Mouse (Mus musculus): Measurements from ENCODE around the gene Etv6.

Gene Etv6

DNA sequence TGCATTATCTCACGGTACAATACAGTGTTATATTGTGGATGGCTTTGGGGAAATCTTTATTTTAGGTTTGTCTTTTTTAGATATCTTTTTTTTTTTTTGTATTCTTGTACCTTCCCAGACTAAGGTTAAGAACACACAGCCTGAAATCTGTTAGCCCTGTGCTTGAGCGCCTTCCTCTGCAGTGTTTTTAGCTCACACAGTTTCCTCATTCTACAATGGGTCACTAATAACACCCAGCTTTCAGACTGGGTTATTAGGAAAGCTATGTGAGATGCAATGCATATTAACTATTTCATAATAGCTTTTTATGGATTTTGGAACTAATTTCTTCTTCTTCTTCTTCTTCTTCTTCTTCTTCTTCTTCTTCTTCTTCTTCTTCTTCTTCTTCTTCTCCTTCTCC, 44.1 kb downstream of the Etv6 start:
- no peak for DNase-seq

DNA sequence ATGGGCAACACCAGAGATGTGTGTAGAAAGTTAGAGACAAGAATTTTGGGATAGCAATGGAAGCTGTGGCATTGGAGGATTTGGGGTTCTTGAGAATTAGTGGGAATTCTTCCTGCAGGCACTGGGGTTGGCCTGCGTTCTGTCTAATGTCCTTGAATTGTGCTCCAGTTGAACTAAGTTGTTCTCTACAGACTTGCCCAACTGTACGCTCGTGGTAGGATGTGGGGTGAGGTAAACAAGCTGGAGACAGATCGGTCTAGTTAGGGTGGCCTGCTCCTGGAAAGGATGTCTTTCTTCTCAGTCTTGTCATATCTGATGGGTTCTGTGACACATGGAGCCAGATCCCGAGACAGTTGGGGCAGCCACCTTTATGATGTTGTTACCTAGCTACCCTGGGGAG, 45.4 kb downstream of the Etv6 start:
- no peak for DNase-seq

DNA sequence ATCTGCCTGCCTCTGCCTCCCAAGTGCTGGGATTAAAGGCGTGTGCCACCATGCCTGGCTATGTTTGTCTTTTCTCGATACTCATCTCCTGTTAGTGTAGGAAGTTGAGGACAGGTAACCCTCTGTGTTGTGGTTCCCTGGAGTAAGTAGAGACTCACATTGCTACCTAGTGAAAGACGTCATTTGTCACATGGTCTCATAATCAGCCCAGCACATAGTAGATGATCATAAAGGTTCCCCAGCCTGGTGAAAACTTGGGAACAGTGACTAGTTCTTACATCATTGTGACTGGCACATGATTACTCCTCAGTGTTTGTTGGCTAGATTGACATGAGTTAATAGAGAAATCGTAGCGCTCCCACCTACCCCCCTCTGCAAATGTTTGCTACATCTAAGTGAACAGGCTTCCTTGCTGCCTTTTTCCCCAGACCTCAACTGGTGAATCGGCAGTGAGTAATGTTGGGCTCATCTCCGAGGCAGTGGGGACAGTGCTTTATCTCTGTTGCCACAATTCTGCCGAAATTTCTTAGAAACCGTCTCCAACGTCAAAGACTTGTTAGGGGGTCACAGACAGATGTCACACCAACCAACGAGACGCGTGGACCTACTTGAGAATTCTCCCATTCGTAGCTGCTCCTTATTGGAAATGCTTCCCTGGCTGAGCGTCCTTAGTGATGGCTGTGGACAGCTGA, 46.9 kb downstream of the Etv6 start:
- DNase-seq: no peak

DNA sequence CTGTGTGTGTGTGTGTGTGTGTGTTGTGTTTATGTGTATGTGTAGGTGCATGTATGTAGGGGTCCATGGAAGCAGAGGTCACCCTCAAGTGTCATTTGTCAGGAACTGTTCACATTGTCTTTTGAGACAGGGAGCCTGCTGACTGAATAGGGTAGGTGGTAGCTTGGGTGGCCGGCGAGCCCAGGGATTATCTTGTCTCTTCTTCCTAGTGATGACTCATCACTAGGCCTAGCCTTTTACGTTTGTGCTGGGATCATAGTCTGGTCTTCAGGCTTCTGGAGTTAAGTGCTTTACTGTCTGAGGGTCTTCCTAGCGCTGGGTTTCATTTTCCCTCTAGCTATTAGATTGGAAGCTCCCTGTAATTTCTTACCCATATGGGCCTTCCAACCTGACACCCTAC, 47.9 kb downstream of the Etv6 start:
- no peak for DNase-seq

DNA sequence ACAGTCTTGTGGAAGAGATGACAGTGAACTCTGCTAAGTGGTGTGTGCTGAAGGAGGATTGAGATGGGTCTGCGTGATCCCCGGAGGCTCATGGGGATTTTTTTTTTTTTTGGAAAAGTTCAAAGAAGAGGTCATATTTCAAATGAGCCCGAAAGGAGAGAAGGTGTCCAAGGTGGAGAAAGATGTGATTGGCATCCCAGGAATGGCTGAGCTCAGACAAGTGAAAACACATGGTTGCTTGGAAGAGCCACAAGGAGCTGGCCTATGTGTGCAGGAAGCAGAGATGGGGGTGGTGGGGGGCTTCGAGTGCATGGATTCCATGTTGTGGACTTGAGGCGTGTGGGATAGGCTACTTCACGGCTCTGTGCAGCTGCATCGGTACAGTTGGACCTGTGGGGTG, 50.9 kb downstream of the Etv6 start:
- no peak for DNase-seq

DNA sequence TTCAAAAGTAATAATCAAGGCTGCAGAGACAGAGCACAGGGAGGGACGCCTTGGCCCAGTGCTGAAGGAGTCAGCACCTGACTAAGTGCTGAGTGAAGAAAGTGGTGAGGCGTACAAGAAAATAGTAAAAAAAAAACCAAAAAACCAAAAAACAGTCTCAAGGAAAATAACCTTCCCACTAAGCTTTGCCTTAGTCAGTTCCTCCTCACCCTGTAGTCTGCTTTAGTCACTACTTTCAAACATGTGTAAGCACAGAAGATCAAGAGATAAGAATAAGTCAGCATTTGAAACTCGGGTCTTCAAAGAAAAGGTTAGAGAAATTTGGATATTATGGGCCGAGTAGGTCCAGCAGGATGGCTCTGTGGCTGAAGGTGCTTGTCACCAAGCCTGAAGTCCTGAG, 52.2 kb downstream of the Etv6 start:
- DNase-seq: no peak

DNA sequence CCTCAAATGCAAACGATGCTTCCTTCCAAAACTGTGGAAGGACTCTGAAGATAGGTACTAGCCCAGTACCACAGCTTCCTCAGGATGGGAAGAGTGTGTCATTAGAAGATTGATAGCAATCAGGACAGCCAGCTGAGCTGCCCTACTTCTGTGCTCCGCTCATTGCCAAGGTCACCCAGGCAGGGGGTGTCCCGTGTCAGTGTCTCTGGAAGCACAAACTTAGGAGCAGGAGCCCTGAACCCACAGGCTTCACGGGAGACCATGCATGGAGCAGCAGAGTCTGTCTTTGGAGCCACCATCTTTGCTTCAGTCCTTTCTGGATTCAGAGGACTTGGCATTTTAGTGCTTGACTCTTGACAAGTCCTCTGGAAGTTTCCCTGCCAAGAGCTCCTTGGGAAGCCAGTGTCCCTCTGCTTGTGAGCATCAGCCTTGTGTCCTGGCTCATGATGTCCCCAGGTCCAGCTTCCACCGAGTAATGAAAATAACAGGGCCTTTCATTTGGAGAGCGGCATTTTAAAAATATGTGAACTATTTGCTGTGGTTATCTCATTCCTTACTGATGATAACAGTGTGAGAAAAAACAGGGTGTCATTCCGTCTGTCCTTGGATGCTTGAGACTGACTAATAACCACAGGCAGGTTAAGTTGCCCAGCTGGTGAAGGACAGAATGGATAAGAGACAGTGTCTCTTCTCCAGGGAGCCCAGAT, 54.3 kb downstream of the Etv6 start:
- DNase-seq: no peak

DNA sequence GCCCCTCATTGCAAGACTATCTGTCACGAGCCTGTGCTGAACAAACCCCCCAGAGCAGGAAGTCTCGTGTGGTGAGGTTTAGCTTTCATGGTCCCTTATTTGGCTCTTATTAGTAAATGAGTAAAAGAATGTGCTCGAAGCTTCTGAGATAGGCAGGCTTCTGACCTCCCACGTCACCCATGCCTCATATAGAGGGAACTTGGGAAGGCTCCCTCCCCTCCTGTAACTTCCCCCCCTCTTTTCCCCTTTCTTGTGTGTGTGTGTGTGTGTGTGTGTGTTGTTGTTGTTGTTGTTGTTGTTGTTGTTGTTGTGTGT, 54.8 kb downstream of the Etv6 start:
- DNase-seq: no peak

DNA sequence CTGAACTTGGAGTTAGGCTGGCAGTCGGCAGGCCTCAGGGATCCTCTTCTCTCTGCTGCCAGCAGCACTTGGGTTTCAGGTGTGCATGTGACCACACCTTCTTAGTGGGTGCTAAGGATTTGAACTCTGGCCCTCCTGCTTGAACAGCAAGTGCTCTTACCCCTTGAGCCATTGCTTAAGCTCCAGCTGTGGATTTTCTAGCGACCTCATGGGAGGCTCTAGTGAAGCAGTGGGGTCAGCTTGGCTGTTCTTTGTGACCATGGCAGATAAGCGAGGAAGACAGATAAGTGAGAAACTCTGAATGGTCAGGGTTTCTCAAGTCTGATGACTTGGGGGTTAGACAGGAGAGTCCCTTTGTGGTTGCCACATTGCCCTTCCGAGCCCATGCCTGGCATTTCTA, 55.4 kb downstream of the Etv6 start:
- no peak for DNase-seq

DNA sequence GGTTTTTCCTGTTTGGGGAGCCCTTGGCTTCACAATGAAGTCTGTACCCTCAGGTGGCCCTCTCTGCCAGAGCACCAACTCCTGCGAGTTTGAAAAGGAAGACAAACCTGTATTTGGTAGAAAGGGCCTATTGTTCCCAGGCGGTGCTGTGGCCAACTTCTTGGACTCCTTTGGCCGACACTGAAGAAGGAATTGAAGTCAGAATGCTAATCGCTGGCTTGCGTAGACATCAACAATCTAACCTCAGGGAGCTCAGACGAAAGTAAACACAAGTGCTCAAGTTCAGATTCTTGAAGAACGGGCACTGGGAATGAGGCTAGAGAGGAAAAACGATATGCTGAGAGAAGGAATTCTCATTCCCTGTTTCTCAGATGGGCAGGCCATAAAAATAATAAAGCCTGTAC, 55.9 kb downstream of the Etv6 start:
- DNase-seq: no peak

DNA sequence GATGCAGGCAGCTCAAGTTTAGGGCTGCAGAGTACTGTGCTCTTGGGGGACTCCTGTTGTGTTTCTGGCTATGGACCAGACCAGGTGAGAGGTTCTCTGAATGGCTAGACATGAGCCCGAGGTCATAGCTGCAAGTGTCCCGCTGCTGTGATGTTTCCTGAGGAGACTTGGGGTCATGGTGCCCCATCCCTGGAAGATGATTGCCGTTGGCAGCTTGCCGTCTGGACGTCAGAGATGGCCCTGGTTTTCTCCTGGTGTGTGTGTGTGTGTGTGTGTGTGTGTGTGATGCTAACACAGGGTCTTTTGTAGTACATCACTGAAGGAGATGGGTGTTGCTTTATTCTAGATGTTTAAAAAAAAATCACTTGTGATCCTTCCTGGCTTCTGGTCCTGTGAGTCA, 58.6 kb downstream of the Etv6 start:
- no peak for DNase-seq

DNA sequence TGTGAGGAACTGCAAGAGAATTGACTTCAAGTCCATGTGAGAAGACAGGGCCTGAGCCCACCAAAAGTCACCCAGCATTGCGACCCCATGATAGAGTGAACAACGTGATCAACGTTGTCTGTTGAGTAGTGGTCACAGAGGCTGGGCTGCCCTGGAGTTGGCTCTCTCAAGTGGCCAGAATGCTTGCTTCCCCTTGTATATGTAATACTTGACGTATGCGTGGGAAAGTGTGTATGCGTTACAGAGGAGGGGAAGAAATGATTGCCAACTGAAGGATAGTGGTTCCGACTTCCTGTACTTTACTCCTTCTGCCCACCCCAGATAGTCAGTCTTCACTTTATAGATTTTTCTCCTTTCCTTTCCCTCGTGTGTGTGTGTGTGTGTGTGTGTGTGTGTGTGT, 59.1 kb downstream of the Etv6 start:
- no peak for DNase-seq

DNA sequence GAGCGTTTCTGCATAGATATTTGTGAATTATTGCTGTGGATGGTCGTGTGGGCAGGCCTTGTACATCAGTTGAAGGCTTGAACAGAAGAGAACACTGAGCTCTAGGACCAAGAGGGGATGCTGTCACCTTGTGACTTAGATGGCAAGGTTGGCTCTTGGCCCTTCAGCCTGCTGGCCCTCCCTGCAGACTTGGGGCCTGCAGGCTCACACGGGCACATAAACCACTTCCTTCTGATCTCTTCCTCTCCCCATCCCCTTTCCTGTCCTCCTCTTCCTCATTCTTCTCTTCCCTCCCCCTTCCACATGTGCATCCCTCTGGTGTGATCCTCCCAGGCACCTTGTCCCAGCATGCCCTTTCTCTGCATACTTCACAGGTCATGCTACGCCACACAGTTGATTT, 60.1 kb downstream of the Etv6 start:
- DNase-seq: no peak

DNA sequence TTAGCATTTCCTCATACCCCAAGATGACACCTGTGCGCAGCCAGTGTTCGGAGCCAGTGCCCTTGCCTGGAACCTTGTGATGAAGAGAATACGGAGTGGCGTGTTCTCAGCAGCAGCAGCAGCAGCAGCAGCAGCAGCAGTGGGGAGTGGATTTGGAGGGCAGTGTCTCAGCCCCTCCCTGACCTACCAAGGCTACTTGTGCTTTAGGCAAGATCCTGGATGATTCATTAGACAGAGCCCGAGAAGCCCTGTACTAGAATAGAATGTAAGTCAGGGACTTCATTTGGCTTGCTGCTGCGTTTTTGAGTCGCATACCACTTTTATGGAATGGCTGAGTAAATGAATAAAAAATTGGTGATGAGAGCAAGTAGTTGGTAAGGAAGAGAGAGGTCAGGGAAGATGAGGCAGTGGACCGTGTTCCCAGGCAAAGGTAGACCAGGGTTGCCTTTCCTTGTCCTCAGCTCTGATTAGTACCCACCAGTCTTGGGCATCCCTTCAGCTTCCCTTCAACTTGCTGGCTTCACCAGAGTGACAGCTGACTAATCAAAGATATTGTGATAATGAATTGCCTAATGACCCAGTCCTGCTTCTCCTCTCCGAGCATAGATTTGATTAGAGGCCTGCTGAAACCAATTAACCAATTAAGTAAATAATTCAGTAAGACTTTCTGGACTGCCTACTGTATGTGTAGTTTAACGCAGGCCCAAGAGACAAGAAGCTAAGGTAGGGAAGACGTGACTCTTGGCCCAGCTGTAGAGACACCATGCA, 64.7 kb downstream of the Etv6 start:
- no peak for DNase-seq

DNA sequence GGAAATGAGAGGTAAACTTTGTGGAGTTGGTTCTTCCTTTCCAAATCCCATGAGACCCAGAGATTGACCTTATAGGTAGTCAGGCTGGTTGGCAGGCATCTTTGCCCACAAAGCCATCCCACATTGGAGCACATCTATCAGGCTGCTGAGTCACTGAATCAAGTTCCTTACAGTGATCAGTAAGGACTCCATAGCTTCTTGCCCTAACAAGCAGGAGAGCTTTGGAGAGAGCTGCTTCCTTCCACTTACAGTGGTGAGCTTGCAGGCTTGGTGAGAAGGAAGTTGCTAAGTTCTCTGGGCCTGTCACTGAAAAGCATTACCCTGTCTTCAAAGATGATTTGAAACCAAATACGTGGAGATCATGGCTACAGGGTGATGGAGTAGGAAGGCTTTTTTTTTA, 66.9 kb downstream of the Etv6 start:
- no peak for DNase-seq

DNA sequence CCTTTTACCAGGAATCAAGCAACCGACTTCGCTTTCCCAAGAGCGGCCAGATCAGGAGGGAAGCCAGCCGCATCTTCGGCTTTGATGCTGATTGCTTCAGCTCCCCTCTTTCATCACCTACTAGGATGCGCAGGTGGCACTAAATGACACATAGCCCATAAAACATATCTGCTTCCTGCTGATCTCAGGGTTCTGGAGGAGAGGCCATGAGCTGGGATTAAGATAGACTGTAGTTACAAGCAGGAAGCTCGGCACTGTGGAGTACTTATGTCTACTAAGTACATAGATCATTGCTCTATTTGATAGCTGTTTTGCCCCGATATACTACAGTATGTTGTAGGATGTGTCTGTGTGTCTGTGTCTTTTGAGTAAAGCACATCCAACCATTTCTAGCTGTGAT, 68.0 kb downstream of the Etv6 start:
- DNase-seq: no peak

DNA sequence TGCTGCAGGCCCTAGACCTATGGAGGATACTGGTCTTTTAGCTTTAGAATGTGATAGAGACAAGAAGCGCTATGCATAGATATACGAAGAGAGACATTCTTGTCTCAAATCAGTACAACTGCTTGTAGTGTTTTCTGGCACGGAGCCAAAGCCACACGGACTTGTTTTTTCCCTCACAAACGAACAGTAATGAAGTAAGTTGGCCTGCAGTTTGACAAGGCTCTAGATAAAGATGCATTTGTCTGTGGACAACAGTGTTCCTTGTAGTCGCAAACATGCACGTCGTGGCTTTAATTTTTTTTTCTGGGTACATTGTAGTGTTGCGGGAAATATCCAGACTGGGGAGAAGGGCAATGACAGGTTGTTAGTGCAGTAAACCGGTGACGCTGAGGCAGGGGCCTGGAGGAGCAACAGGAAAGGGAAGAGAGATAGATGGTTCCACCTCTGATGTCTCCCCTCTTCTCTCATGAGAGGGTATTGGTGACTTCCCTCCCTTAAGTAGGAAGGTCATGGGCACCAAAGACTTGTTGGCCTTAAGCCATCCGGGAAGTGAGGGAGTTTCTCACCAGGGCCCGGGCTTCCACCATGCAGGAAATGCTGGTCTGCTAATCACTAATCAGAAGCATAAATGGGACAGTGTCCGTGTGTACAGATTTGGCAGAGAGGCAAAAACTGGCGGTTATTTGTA, 70.2 kb downstream of the Etv6 start:
- DNase-seq: no peak

DNA sequence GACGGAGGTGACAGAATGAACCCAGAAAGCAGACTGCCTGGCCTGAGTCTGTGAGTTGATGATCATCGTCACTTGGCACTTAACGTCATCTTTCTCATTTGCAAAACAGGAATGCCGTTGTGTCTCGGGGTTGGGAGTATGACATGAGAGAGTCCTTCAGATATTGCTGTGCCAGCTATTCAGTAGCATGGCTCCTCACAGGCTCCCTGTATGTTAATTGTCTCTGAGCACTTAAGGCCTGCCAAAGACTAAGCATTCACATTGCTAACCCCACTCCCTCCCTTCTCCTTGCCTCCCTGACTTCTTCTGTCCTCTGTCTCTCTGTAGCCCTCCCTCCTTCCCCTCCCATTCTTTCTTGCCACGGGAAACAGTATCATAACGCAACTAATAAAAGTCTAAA, 72.2 kb downstream of the Etv6 start:
- no peak for DNase-seq

DNA sequence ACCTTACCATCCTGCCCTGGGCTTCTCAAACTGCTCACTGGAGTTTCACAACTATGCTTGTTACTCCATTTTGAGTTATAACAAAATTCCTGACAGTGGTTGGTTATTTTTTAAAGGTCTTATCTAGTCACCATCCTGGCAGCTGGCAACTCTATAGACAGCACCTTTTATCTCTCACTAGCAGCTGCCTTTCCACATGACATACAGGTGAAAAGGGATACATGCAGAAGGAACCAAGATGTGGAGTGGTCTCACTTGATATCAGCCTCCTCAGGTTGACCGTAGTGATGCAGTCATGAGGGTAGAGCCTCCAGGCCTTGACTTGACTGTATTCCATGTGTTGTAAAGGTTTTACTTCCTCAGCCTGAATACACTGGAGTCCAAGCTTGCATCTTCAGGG, 74.2 kb downstream of the Etv6 start:
- DNase-seq: no peak

DNA sequence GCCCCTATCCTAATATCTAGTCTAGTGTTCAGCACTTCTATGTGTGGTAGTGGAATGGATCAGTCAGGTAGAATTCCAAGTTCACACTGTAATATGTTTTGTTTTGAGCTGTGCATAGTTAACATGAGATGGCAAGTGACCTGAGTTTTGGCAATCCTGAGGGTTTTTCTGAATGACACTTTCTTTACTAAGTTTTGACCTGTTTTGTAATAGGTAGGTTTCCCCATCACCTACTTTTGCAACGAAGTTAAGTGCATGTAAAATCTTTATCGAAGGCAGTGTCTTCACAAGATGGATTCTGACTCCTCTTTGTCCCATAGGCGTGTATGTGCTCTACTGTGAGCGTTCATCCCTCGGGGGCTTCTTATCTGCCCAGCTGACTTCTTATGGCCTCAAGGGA, 74.7 kb downstream of the Etv6 start:
- no peak for DNase-seq

DNA sequence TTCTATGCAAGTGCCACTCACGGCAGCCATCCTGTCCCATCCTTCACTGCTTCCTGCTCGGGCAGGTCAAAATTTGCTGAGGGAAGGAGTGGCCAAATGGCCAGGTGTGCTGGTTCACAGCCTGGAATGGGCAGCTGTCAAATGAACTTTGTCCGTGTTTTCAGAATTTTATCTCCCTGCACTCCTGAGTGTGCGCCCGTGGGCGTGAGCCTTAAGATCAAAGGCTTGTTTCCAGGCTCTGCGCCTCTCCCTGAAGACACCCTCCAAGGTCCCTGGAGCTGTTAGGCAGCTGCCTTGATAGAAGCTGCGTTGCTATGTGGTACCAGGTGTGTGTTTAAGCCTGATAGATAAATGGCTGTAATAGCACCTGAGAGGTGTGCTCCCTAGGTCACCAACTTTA, 76.1 kb downstream of the Etv6 start:
- DNase-seq: no peak

DNA sequence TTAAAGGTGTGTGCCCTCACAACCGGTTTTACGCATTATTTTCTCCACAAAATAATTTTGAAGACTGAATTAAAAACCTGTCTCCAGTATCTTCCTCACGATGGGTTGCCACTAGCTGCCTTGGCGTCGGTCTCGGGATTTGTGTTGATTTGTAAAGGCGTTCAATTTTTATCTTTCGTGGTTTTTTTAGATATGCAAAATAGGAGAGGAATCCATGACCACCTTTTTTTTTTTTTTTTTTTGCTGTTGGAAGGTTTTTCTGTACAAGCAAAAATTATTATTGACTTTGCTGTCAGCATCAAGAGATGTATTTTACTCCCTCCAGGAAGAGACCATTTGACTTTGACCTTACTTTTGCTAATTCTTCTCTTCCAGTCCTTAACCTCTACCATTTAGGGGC, 77.3 kb downstream of the Etv6 start:
- no peak for DNase-seq

DNA sequence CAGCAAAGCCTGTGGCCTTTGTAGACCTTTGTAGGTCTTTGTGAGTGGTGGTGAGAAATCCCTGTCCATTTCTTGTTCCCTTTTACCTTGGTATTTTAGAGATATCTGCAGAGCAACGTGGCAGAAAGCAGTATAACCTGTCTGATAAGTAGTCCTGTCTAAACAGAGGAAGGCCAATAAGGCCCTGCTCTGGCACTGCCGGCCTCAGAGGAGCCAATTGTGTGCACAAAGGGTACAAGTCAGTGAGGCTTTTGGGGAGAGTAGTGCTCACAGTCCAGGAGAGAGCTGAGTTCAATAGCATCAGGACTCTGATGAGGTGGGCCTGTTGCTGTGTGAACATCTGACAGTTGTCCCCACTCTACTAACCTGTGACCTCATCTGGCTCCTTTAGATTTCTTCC, 77.7 kb downstream of the Etv6 start:
- DNase-seq: no peak

All from kidney, adult 8-10 months (tissue).